13 mouse cellular contexts compared by ENCODE assay signal in genomic region chr3:82412397-82412796, GRCm38 (mm10). TPM values are rescaled to one million over a fixed set of nuclear protein-coding genes. Genes with fewer than 3 reads are reported as not detected.
DNase-seq lines count a peak whose midpoint lies in the region; ATAC-seq and TF ChIP-seq lines count a peak whose summit lies in the region.
"Had no signal": no experiment of that assay in that cellular context is flagged by ENCODE, and none has a peak within 500 bp of the region (broad histone marks: within the 10 kb centered on the region; RNA-seq: fewer than 3 reads in every experiment).

No protein-coding gene starts in this region.

- TF ChIP-seq RAD21 in CH12.LX (IDR thresholded peaks at IDR 0.05; ENCODE audit: low read depth, low read length) = no peak

- no peaks in the 10 kb centered on the region for H3K4me1 ChIP-seq in kidney, postnatal 0 days (replicated peaks; ENCODE audit: insufficient read depth, low read length)
- no peaks in the 10 kb centered on the region for H3K4me1 ChIP-seq in CH12.LX (ENCODE audit: control insufficient read depth in 1 of 2, insufficient read depth in 2 of 2)
- H3K4me1 ChIP-seq: heart, embryonic 15.5 days; limb, embryonic 13.5 days; midbrain, embryonic 15.5 days had no signal

- H3K36me3 ChIP-seq in kidney, postnatal 0 days (ENCODE audit: insufficient read depth, low read length) = no peaks in the 10 kb centered on the region
- H3K36me3 ChIP-seq in CH12.LX (replicated peaks in 1 of 2; ENCODE audit: control insufficient read depth in 1 of 2, insufficient read depth in 1 of 2, low read length in 1 of 2) = no peaks in the 10 kb centered on the region
- H3K36me3 ChIP-seq: heart, embryonic 15.5 days; limb, embryonic 13.5 days; midbrain, embryonic 15.5 days had no signal

- TF ChIP-seq POLR2A in CH12.LX (IDR thresholded peaks at IDR 0.05; ENCODE audit: low read depth, low read length) = no peak

- H3K9me3 ChIP-seq in kidney, postnatal 0 days (replicated peaks; ENCODE audit: low read length) = no peaks in the 10 kb centered on the region
- no peaks in the 10 kb centered on the region for H3K9me3 ChIP-seq in CH12.LX (replicated peaks; ENCODE audit: low read length)
- H3K9me3 ChIP-seq: heart, embryonic 15.5 days; limb, embryonic 13.5 days; midbrain, embryonic 15.5 days had no signal

- H3K27ac ChIP-seq in kidney, postnatal 0 days = no peak overlapping the region
- no peak overlapping the region for H3K27ac ChIP-seq in CH12.LX (ENCODE audit: insufficient read depth, low read depth)
- H3K27ac ChIP-seq: heart, embryonic 15.5 days; limb, embryonic 13.5 days; midbrain, embryonic 15.5 days had no signal

- DNase-seq in kidney, postnatal 0 days (ENCODE audit: low spot score) = peak; percentile 69
- no peak for DNase-seq in kidney, adult 11 months
- DNase-seq in 3T3-L1 (ENCODE audit: low read depth, low spot score) (peak; percentile 71), CH12.LX (ENCODE audit: extremely low read depth) (peak; percentile 33)
- peak; percentile 76 for DNase-seq in embryo, embryonic 10 days (ENCODE audit: low spot score)
- no peak for DNase-seq in left cerebral cortex, adult 8-10 months (ENCODE audit: low spot score in 2 of 2)
- DNase-seq in urinary bladder, adult 2 months (ENCODE audit: low spot score) = no peak
- no peak for DNase-seq in thymus, postnatal 36 days
- DNase-seq: cerebellum, adult 11 months; thymus, postnatal 25 days had no signal

- H3K9ac ChIP-seq in kidney, postnatal 0 days (ENCODE audit: low read depth, low read length) = no peak overlapping the region
- H3K9ac ChIP-seq in CH12.LX (ENCODE audit: insufficient read depth, low read depth) = no peak overlapping the region
- H3K9ac ChIP-seq: heart, embryonic 15.5 days; limb, embryonic 13.5 days; midbrain, embryonic 15.5 days had no signal

- in situ Hi-C loops in CH12.LX (cut with MboI; ENCODE audit: low pct_ligation_motif_present, low pct_unique_long_range_greater_than_20kb, low sequenced_read_pairs) = no loop called here

- no peak overlapping the region for H3K4me2 ChIP-seq in kidney, postnatal 0 days (ENCODE audit: low read length)
- no peak overlapping the region for H3K4me2 ChIP-seq in CH12.LX (ENCODE audit: insufficient read depth, low read depth, poor library complexity, severe bottlenecking)
- H3K4me2 ChIP-seq: heart, embryonic 15.5 days; limb, embryonic 13.5 days; midbrain, embryonic 15.5 days had no signal

- TF ChIP-seq EP300 in CH12.LX (IDR thresholded peaks at IDR 0.05; ENCODE audit: low read length) = no peak

- no peak for ATAC-seq in kidney, postnatal 0 days (replicated peaks; ENCODE audit: low FRiP score, low read depth)
- ATAC-seq: midbrain, embryonic 15.5 days had no signal

- TF ChIP-seq CTCF in kidney, postnatal 0 days (IDR thresholded peaks at IDR 0.05; ENCODE audit: low read depth) = peak; percentile 40; the same call in 1 of the 2 replicates
- TF ChIP-seq CTCF in CH12.LX (conservative IDR thresholded peaks at IDR 0.05 in 1 of 2, IDR thresholded peaks at IDR 0.05 in 1 of 2; ENCODE audit: low read depth in 2 of 2, low read length in 2 of 2) = no peak

- H3K79me2 ChIP-seq in CH12.LX (replicated peaks; ENCODE audit: control insufficient read depth, extremely low read depth, insufficient read depth, poor library complexity, severe bottlenecking) = no peaks in the 10 kb centered on the region

- H3K27me3 ChIP-seq in kidney, postnatal 0 days (ENCODE audit: insufficient read depth, low read length) = no peaks in the 10 kb centered on the region
- H3K27me3 ChIP-seq in CH12.LX (replicated peaks) = no peaks in the 10 kb centered on the region
- H3K27me3 ChIP-seq: heart, embryonic 15.5 days; limb, embryonic 13.5 days; midbrain, embryonic 15.5 days had no signal

- dilution Hi-C loops in CH12.LX (cut with MboI; ENCODE audit: extremely low pct_ligation_motif_present, extremely low pct_unique_long_range_greater_than_20kb, low sequenced_read_pairs) = no loop called here

- no peak overlapping the region for H3K4me3 ChIP-seq in kidney, postnatal 0 days (replicated peaks; ENCODE audit: low read depth, low read length)
- H3K4me3 ChIP-seq in CH12.LX (replicated peaks in 1 of 3; ENCODE audit: low read depth in 2 of 3, low read length in 2 of 3, poor library complexity in 1 of 3) = no peak overlapping the region
- H3K4me3 ChIP-seq: heart, embryonic 15.5 days; limb, embryonic 13.5 days; midbrain, embryonic 15.5 days had no signal

TF ChIP-seq in CH12.LX, 34 proteins besides CTCF, POLR2A, EP300 and RAD21:
- TF ChIP-seq ETS1 (conservative IDR thresholded peaks at IDR 0.05; ENCODE audit: low read depth, low read length) (no peak), CHD1 (IDR thresholded peaks at IDR 0.05; ENCODE audit: low read depth, low read length) (no peak), NRF1 (IDR thresholded peaks at IDR 0.05; ENCODE audit: low read depth, low read length) (no peak), BHLHE40 (IDR thresholded peaks at IDR 0.05; ENCODE audit: low read depth, low read length) (no peak), USF1 (IDR thresholded peaks at IDR 0.05; ENCODE audit: low read depth, low read length) (no peak), ZKSCAN1 (IDR thresholded peaks at IDR 0.05; ENCODE audit: borderline replicate concordance, low read depth, low read length) (no peak), SIN3A (IDR thresholded peaks at IDR 0.05; ENCODE audit: low read length) (no peak), GABPA (IDR thresholded peaks at IDR 0.05; ENCODE audit: insufficient replicate concordance, low read depth, low read length) (no peak), SMC3 (IDR thresholded peaks at IDR 0.05; ENCODE audit: low read depth, low read length) (no peak), ZC3H11A (IDR thresholded peaks at IDR 0.05; ENCODE audit: low read depth, low read length) (no peak), MAFK (IDR thresholded peaks at IDR 0.05; ENCODE audit: insufficient replicate concordance, low read length) (no peak), MAZ (IDR thresholded peaks at IDR 0.05; ENCODE audit: low read depth, low read length) (no peak), UBTF (IDR thresholded peaks at IDR 0.05; ENCODE audit: low read depth, low read length) (no peak), NELFE (IDR thresholded peaks at IDR 0.05; ENCODE audit: low read depth, low read length) (no peak), MXI1 (IDR thresholded peaks at IDR 0.05; ENCODE audit: low read depth, low read length) (no peak), JUND (conservative IDR thresholded peaks at IDR 0.05; ENCODE audit: low read depth, low read length) (no peak), E2F4 (IDR thresholded peaks at IDR 0.05; ENCODE audit: insufficient replicate concordance, low read depth, low read length) (no peak), IRF4 (IDR thresholded peaks at IDR 0.05; ENCODE audit: low read depth, low read length) (no peak), KAT2A (IDR thresholded peaks at IDR 0.05; ENCODE audit: insufficient replicate concordance, low read length) (no peak), POLR2AphosphoS2 (IDR thresholded peaks at IDR 0.05; ENCODE audit: low read depth, low read length) (no peak)
TF ChIP-seq in CH12.LX: peak in this region for 0.

RNA-seq across cellular contexts. Expression of gene Map9, which starts 54.6 kb away (rescaled TPM):
- polyA plus RNA-seq in kidney, postnatal 0 days (2015; fragmentation: Nextera tagmentation; extraction: Ambion mirVana) = 7.2 and 7.4 TPM in 2 replicates
- not detected in 2 replicates for total RNA-seq in CH12.LX (2012; rRNA removed)
- not detected in 2 replicates for total RNA-seq in CH12.LX (2014; rRNA removed)
- not detected in 2 replicates for polyA plus RNA-seq in CH12.LX (2012; ENCODE audit: insufficient read length, low read depth)
- 10 to 100 TPM; 81.7 to 92.4 (median 84.7) TPM for total RNA-seq in left cerebral cortex, adult 8-10 months (2022)
- 2.4 and 2.5 TPM in 2 replicates for polyA plus RNA-seq in urinary bladder, adult 2 months (2012; rRNA removed)

Comparison
In these comparisons a context has a peak if more than half of its experiments do, and no peak if none do; other contexts are left out.
1. DNase-seq: peak in kidney, postnatal 0 days (single experiment), 3T3-L1 (single experiment), CH12.LX (single experiment) and embryo, embryonic 10 days (single experiment); none in kidney, adult 11 months (single experiment), left cerebral cortex, adult 8-10 months (0 of 2), urinary bladder, adult 2 months (single experiment) and thymus, postnatal 36 days (0 of 2).